Mouse (Mus musculus) left cerebral cortex, adult 2 months (tissue): ENCODE results near the gene Tm7sf2. TPM values are rescaled to one million over a fixed set of nuclear protein-coding genes. Genes with fewer than 3 reads are reported as not detected.

Experiments
- DNase-seq, 2 experiments: peaks; one replicate each; pipeline ENCODE4 v3.0.0; 2021 to 2022; ENCODE audit warnings: low spot score in 2 of 2, mixed read lengths in 1 of 2; ENCODE audit errors: extremely low spot score in 1 of 2
- H3K27ac ChIP-seq: fragments of 200-600 bp; 2 replicates; pipeline ENCODE4 v1.8.1; 2022
- H3K4me3 ChIP-seq: fragments of 200-600 bp; 2 replicates; pipeline ENCODE4 v1.8.1; 2022
- CTCF ChIP-seq: fragments of 200-600 bp; IDR thresholded peaks from 2 replicates; pipeline ENCODE4 v1.8.1; 2022; ENCODE audit warnings: antibody characterized with exemption, mild to moderate bottlenecking, moderate library complexity
- intact Hi-C: fragments of 180-260 bp; cut with DNase I; formaldehyde crosslinking; loops from one replicate; pipeline ENCODE4 v1.15.1; 2025
- long read RNA-seq, 2 experiments: library from polyadenylated mRNA; stranded (forward); transcript quantifications; one replicate each; pipeline ENCODE4 v2.0.0; 2021; ENCODE audit warnings: borderline mapping rate in 2 of 2
- total RNA-seq, 2 experiments: library from RNA; stranded (reverse); gene quantifications; 2 replicates each; pipeline ENCODE4 v1.2.3; 2021

Gene Tm7sf2
- total RNA-seq, result 10 to 100 TPM; 26.9 to 30.4 TPM
- long read RNA-seq, experiment 1, partial matches to known transcripts, result 4 of 8 reads
- long read RNA-seq, experiment 1, other reads (novel, unspliced or antisense), result 1 of 8 reads
- long read RNA-seq, experiment 2, transcript Tm7sf2-201 (10 exons, 1,471 nt), result major isoform, 6 of 11 reads
- long read RNA-seq, experiment 2, partial matches to known transcripts, result 3 of 11 reads
- long read RNA-seq, experiment 2, other reads (novel, unspliced or antisense), result 1 of 11 reads

- intact Hi-C loops, result no loop called here
- no peak; the same call in 1 of the 2 replicates for TF ChIP-seq CTCF
Measured at GRCm38 (mm10) chr19:6067724-6068415, at the start of gene Tm7sf2. TSS of gene Tm7sf2 (minus strand) at chr19:6068373.

GRCm38 (mm10) chr19:6117346-6117985, 49.3 kb upstream of the Tm7sf2 start:
- intact Hi-C loops, result loop anchor here (5.0 kb wide), 1 partner anchor 35 kb away; the partner anchor contains the start of genes Cdca5, Gm28374, Tmem262 and Zfpl1
- Histone ChIP-seq H3K4me3 (peak overlapping the region; percentile 78), H3K27ac (peak overlapping the region; percentile 93)
- no peak for DNase-seq
- no peak for TF ChIP-seq CTCF

More at GRCm38 (mm10) chr19:6067724-6068415, at the start of gene Tm7sf2:
- Histone ChIP-seq H3K4me3 (peak within 1 kb of the TSS; percentile 50), H3K27ac (peak within 1 kb of the TSS; percentile 66)
- peak; percentile 79 to 87 for DNase-seq

GRCm38 (mm10) chr19:6116113-6116850, 48.1 kb upstream of the Tm7sf2 start:
- Histone ChIP-seq H3K27ac (peak overlapping the region; percentile 7; the same call in 1 of the 2 replicates), H3K4me3 (no peak overlapping the region)
- intact Hi-C loops, result loop anchor here (5.0 kb wide), 1 partner anchor 34 kb away; the partner anchor contains the start of genes Cdca5, Gm28374, Tmem262 and Zfpl1
- no peak for TF ChIP-seq CTCF
- DNase-seq, result peak in 1 of 2 experiments; percentile 29

GRCm38 (mm10) chr19:6113116-6113515, 44.9 kb upstream of the Tm7sf2 start:
- TF ChIP-seq CTCF, result no peak
- intact Hi-C loops, result no loop called here
- no peak overlapping the region for H3K4me3 ChIP-seq
- DNase-seq, result no peak
- no peak overlapping the region for H3K27ac ChIP-seq

DNA sequence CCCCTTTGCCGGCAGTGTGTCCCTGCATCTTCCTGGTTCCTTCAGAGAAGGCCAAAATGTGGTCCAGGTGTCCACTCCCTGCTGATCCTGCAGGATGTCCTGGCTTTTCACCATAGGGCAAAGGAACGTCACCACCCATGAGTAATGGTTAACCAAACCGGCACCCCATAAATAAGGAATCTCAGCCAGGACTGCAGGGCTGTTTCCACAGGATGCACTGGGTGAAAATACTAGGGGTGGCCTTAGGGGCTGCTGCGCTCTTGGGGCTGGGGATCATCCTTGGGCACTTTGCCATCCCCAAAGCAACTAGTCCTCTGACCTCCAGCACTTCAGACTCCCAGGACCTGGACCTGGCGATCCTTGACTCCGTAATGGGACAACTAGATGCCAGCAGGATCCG, 37.4 kb upstream of the Tm7sf2 start, which contains the start of gene Naaladl1:
Gene Naaladl1 (plus strand): TSS at position 197 of the 400 bp plus-strand sequence.
- H3K4me3 ChIP-seq, result no peak within 1 kb of the TSS
- H3K27ac ChIP-seq, result no peak within 1 kb of the TSS
- no peak for TF ChIP-seq CTCF
- intact Hi-C loops, result loop anchor here (5.0 kb wide), 1 partner anchor 212 kb away; no protein-coding TSS in a partner anchor
- no peak for DNase-seq

- Histone ChIP-seq H3K27ac (no peak overlapping the region), H3K4me3 (no peak overlapping the region)
- DNase-seq, result no peak
- intact Hi-C loops, result no loop called here
- TF ChIP-seq CTCF, result no peak
Measured at GRCm38 (mm10) chr19:6104476-6104875, 36.3 kb upstream of the Tm7sf2 start.

DNA sequence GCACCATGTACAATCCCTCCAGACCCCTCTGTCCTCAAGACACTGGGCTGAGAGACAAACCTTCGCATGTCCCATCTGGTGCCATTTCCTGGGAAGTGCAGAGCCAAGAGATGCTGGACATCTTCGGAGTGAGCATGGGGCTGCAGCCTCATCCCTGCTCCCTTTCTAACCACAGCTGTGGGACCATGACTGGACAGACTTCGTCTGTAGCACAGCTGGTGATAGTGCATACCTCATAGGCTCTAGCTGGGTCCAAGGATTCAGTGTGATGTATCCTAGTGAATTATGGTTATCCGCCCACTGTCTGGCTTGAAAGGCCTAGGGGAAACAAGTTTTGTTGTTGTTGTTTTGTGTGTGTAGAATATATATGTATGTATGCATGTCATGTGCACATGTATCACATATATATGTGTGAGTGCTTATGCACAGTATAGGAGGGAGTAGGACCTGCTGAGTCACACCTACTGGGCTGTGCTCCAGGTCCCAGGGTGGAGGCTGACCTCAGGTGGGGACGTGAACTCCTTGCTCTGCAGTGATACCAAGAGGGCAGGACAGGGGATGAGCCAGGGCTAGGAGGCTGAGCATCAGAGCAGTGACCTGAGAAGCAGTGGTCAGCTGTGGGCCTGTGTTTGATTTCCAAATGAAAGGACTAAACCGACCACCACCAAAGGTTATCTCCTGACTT, 34.1 kb upstream of the Tm7sf2 start:
- intact Hi-C loops, result no loop called here
- H3K4me3 ChIP-seq, result no peak overlapping the region
- TF ChIP-seq CTCF, result no peak
- DNase-seq, result no peak
- H3K27ac ChIP-seq, result no peak overlapping the region

DNA sequence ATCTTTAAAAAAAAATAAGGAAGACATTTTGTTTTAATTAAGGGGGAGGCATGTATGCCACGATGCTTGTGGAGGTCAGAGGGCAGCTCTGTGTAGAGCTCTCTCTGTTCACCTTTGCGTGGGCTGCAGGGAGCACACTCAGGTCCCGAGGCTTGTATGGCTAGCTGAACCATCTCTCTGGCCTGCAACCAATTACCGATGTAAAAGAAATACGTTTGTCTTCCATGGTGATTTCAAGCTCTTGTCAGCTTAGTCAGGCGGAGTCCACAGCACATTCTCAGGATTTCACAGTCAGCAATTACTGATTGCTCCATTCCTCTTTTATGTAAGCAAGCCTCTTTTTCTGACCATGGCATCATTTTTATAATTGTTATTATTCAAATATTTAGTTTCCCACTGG, 33.0 kb upstream of the Tm7sf2 start:
- H3K4me3 ChIP-seq, result no peak overlapping the region
- no peak for DNase-seq
- H3K27ac ChIP-seq, result no peak overlapping the region
- no peak for TF ChIP-seq CTCF
- intact Hi-C loops, result no loop called here

- DNase-seq, result no peak
- intact Hi-C loops, result no loop called here
- H3K27ac ChIP-seq, result no peak overlapping the region
- no peak for TF ChIP-seq CTCF
- no peak overlapping the region for H3K4me3 ChIP-seq
Measured at GRCm38 (mm10) chr19:6097847-6098246, 29.7 kb upstream of the Tm7sf2 start.

GRCm38 (mm10) chr19:6094119-6094518, 25.9 kb upstream of the Tm7sf2 start, which contains the start of gene AC131692.1:
TSS of gene AC131692.1 (plus strand) at chr19:6094419.
- DNase-seq, result no peak
- no peak for TF ChIP-seq CTCF
- intact Hi-C loops, result no loop called here

GRCm38 (mm10) chr19:6088841-6089240, 20.7 kb upstream of the Tm7sf2 start:
- intact Hi-C loops, result loop anchor here (10.0 kb wide), 1 partner anchor 246 kb away; the partner anchor contains the start of gene Men1
- TF ChIP-seq CTCF, result no peak
- H3K4me3 ChIP-seq, result no peak overlapping the region

More at GRCm38 (mm10) chr19:6094119-6094518, 25.9 kb upstream of the Tm7sf2 start, which contains the start of gene AC131692.1:
- Histone ChIP-seq H3K27ac (no peak within 1 kb of the TSS), H3K4me3 (no peak within 1 kb of the TSS)

More at GRCm38 (mm10) chr19:6088841-6089240, 20.7 kb upstream of the Tm7sf2 start:
- no peak for DNase-seq
- H3K27ac ChIP-seq, result no peak overlapping the region
